Mouse (Mus musculus) naive thymus-derived CD4-positive, alpha-beta T cell, adult 5 months (primary cell): Measurements from ENCODE around the gene Nova1. TPM values are rescaled to one million over a fixed set of nuclear protein-coding genes. Genes with fewer than 3 reads are reported as not detected.

Experiments
- polyA plus RNA-seq: library from polyadenylated mRNA; unstranded; fragments of 100-300 nt; shearing (Covaris generic); gene quantifications from one replicate; pipeline ENCODE4 v1.2.1, GENCODE M21; 2017

The Nova1 gene
- 0.05 TPM for polyA plus RNA-seq

GRCm38 (mm10) chr12:46818856-46819347 is at the start of gene Nova1:
TSS of gene Nova1 (minus strand) at chr12:46818929.

